Mouse (Mus musculus) heart, adult 2 months (tissue): ENCODE data around the gene Krtap13.

Source experiments
- CTCF ChIP-seq: fragments of 200-600 bp; IDR thresholded peaks from 2 replicates; pipeline ENCODE4 v1.8.1; 2022; ENCODE audit warnings: antibody characterized with exemption, mild to moderate bottlenecking, moderate library complexity
- EP300 ChIP-seq: fragments of 200-500 bp; IDR thresholded peaks from 2 replicates; pipeline ENCODE4 v1.6.1; 2011; ENCODE audit warnings: low read depth, low read length, control low read depth; ENCODE audit not compliant: insufficient read depth
- POLR2A ChIP-seq: fragments of 200-500 bp; IDR thresholded peaks from 2 replicates; pipeline ENCODE4 v1.6.1; 2011; ENCODE audit warnings: mild to moderate bottlenecking, low read depth, low read length, control low read depth; ENCODE audit not compliant: insufficient read depth

GRCm38 (mm10) chr16:88744750-88745340, 6.6 kb downstream of the Krtap13 start:
- TF ChIP-seq CTCF (no peak), POLR2A (no peak), EP300 (no peak)
